Mouse (Mus musculus) MEL (cell line): ENCODE measurements around the gene Shisal2a. TPM values are rescaled to one million over a fixed set of nuclear protein-coding genes. Genes with fewer than 3 reads are reported as not detected.

ENCODE experiments used
- DNase-seq: peaks from one replicate; pipeline ENCODE4 v3.0.0; 2011; ENCODE audit warnings: low read depth, low spot score
- H3K27ac ChIP-seq: 2 replicates; pipeline ENCODE4 v1.5.1; 2012; ENCODE audit warnings: low read depth, mild to moderate bottlenecking, control low read depth, low read length, moderate library complexity; ENCODE audit not compliant: control insufficient read depth
- H3K27me3 ChIP-seq, 2 experiments: fragments of 150-350 bp in 1 of 2; sonication (generic) in 1 of 2; 2 replicates each; pipeline ENCODE4 v1.6.1; 2012; ENCODE audit warnings: low read length in 2 of 2, mild to moderate bottlenecking in 2 of 2, improper control_type of control experiment in 1 of 2, moderate library complexity in 1 of 2; ENCODE audit not compliant: insufficient read depth in 2 of 2, control insufficient read depth in 1 of 2
- H3K36me3 ChIP-seq, 2 experiments: 2 replicates each; pipeline ENCODE4 v1.6.1; 2012 to 2014; ENCODE audit warnings: low read length in 2 of 2, improper control_type of control experiment in 1 of 2, inconsistent platforms in 1 of 2, mild to moderate bottlenecking in 1 of 2; ENCODE audit not compliant: insufficient read depth in 2 of 2, control insufficient read depth in 1 of 2
- H3K4me1 ChIP-seq, 2 experiments: fragments of 150-350 bp in 1 of 2; sonication (generic) in 1 of 2; 2 replicates each; pipeline ENCODE4 v1.6.1; 2012; ENCODE audit warnings: low read length in 2 of 2, improper control_type of control experiment in 1 of 2, mild to moderate bottlenecking in 1 of 2; ENCODE audit not compliant: insufficient read depth in 2 of 2, control insufficient read depth in 1 of 2
- H3K4me3 ChIP-seq, 2 experiments: fragments of 150-350 bp in 1 of 2; sonication (generic) in 1 of 2; 2 replicates each; pipeline ENCODE4 v1.5.1; 2012; ENCODE audit warnings: low read depth in 2 of 2, low read length in 2 of 2, mild to moderate bottlenecking in 2 of 2, moderate library complexity in 2 of 2, control low read depth in 1 of 2, improper control_type of control experiment in 1 of 2; ENCODE audit not compliant: control insufficient read depth in 1 of 2, insufficient read depth in 1 of 2
- H3K79me2 ChIP-seq: 2 replicates; pipeline ENCODE4 v1.6.1; 2012; ENCODE audit warnings: mild to moderate bottlenecking, low read length, moderate library complexity; ENCODE audit not compliant: control insufficient read depth, poor library complexity, insufficient read depth
- H3K9ac ChIP-seq: 2 replicates; pipeline ENCODE4 v1.6.1; 2012; ENCODE audit warnings: low read depth, mild to moderate bottlenecking, control low read depth, low read length, moderate library complexity; ENCODE audit not compliant: control insufficient read depth, poor library complexity, severe bottlenecking
- H3K9me3 ChIP-seq: fragments of 150-350 bp; sonication (generic); replicated peaks from 2 replicates; pipeline ENCODE4 v1.6.1; 2012; ENCODE audit warnings: mild to moderate bottlenecking, low read length, improper control_type of control experiment, moderate library complexity; ENCODE audit not compliant: insufficient read depth
- BHLHE40 ChIP-seq: IDR thresholded peaks from 2 replicates; pipeline ENCODE4 v1.6.1; 2012; ENCODE audit warnings: low read depth, mild to moderate bottlenecking, inconsistent platforms, low read length, improper control_type of control experiment, borderline replicate concordance
- E2F4 ChIP-seq: IDR thresholded peaks from 2 replicates; pipeline ENCODE4 v1.6.1; 2011; ENCODE audit warnings: low read depth, low read length, improper control_type of control experiment, borderline replicate concordance
- EP300 ChIP-seq, 2 experiments: IDR thresholded peaks; 2 replicates each; pipeline ENCODE4 v1.6.1; 2011; ENCODE audit warnings: improper control_type of control experiment in 2 of 2, low read length in 2 of 2, low read depth in 1 of 2, mild to moderate bottlenecking in 1 of 2
- ETS1 ChIP-seq: IDR thresholded peaks from 2 replicates; pipeline ENCODE4 v1.6.1; 2012; ENCODE audit warnings: low read depth, mild to moderate bottlenecking, inconsistent platforms, low read length, improper control_type of control experiment, moderate library complexity
- GABPA ChIP-seq: IDR thresholded peaks from 2 replicates; pipeline ENCODE4 v1.6.1; 2012; ENCODE audit warnings: low read depth, mild to moderate bottlenecking, inconsistent platforms, low read length, improper control_type of control experiment, moderate library complexity
- GATA1 ChIP-seq: IDR thresholded peaks from 2 replicates; pipeline ENCODE4 v1.6.1; 2011; ENCODE audit warnings: low read depth, low read length, improper control_type of control experiment
- JUND ChIP-seq: IDR thresholded peaks from 2 replicates; pipeline ENCODE4 v1.6.1; 2011; ENCODE audit warnings: low read depth, mild to moderate bottlenecking, improper control_type of control experiment, low read length
- MAX ChIP-seq: IDR thresholded peaks from 2 replicates; pipeline ENCODE4 v1.6.1; 2011; ENCODE audit warnings: low read length, improper control_type of control experiment
- MEF2A ChIP-seq: IDR thresholded peaks from 2 replicates; pipeline ENCODE4 v1.6.1; 2014; ENCODE audit warnings: low read depth, mild to moderate bottlenecking, inconsistent platforms, low read length, improper control_type of control experiment; ENCODE audit not compliant: poor library complexity, insufficient replicate concordance, severe bottlenecking; ENCODE audit errors: extremely low read depth
- POLR2AphosphoS2 ChIP-seq: IDR thresholded peaks from 2 replicates; pipeline ENCODE4 v1.6.1; 2011; ENCODE audit warnings: low read length, improper control_type of control experiment
- RAD21 ChIP-seq: IDR thresholded peaks from 2 replicates; pipeline ENCODE4 v1.6.1; 2011; ENCODE audit warnings: mild to moderate bottlenecking, low read depth, low read length, improper control_type of control experiment
- RCOR1 ChIP-seq: IDR thresholded peaks from 2 replicates; pipeline ENCODE4 v1.6.1; 2012; ENCODE audit warnings: low read depth, mild to moderate bottlenecking, inconsistent platforms, low read length, improper control_type of control experiment
- SMC3 ChIP-seq: IDR thresholded peaks from 2 replicates; pipeline ENCODE4 v1.6.1; 2011; ENCODE audit warnings: low read depth, low read length, improper control_type of control experiment
- TAL1 ChIP-seq: IDR thresholded peaks from 2 replicates; pipeline ENCODE4 v1.6.1; 2012; ENCODE audit warnings: mild to moderate bottlenecking, inconsistent platforms, low read length, moderate library complexity, mixed read lengths
- USF2 ChIP-seq, 2 experiments: IDR thresholded peaks; 2 replicates each; pipeline ENCODE4 v1.6.1; 2011 to 2012; ENCODE audit warnings: improper control_type of control experiment in 2 of 2, low read length in 2 of 2, borderline replicate concordance in 1 of 2, inconsistent platforms in 1 of 2, low read depth in 1 of 2, mild to moderate bottlenecking in 1 of 2; ENCODE audit not compliant: insufficient read depth in 1 of 2
- ZC3H11A ChIP-seq: IDR thresholded peaks from 2 replicates; pipeline ENCODE4 v1.6.1; 2012; ENCODE audit warnings: low read depth, mild to moderate bottlenecking, inconsistent platforms, low read length, improper control_type of control experiment
- ZKSCAN1 ChIP-seq: IDR thresholded peaks from 2 replicates; pipeline ENCODE4 v1.6.1; 2012; ENCODE audit warnings: low read depth, mild to moderate bottlenecking, inconsistent platforms, low read length, improper control_type of control experiment, moderate library complexity
- ZNF384 ChIP-seq: IDR thresholded peaks from 2 replicates; pipeline ENCODE4 v1.6.1; 2012; ENCODE audit warnings: low read depth, mild to moderate bottlenecking, inconsistent platforms, low read length, improper control_type of control experiment
- polyA plus RNA-seq, 2 experiments: library from polyadenylated mRNA; stranded (reverse) in 1 of 2; unstranded in 1 of 2; fragments of >175 nt in 1 of 2; fragments of >200 nt in 1 of 2; gene quantifications; 2 replicates each; pipeline versions ENCODE4 v1.2.1 to v1.2.4; 2012; ENCODE audit warnings: low replicate concordance in 2 of 2, low read depth in 1 of 2; ENCODE audit not compliant: insufficient read length in 2 of 2, insufficient read depth in 1 of 2, missing spikeins in 1 of 2
- total RNA-seq: library from RNA; depleted of rRNA; stranded (reverse); fragments of 300-350 nt; gene quantifications from 2 replicates; pipeline ENCODE4 v1.2.3, GENCODE M21; 2012

The Shisal2a gene
- total and polyA plus RNA-seq, 3 experiments, result not detected

DNA sequence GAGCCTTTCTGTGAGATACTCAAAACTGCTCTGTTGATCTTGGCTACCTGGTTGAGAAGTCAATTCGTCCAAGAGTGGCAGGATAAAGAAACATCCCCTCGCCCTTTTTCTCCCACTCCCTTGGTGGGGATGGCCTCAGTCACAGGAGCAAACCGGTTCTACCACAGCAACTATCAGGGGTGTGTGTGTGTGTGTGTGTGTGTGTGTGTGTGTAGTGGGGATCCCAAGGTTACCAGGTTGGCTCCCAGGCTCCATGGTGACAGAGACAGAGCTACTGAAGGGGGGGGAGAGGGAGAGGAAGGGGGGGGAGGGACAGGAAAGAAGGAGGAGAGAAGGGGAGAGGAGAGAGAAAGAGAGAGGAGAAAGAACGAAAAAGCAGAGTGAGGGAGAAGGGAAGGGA, 4.0 kb upstream of the Shisal2a start:
- no peaks in the 10 kb centered on the region for H3K36me3 ChIP-seq
- H3K79me2 ChIP-seq, result no peaks in the 10 kb centered on the region
- H3K9ac ChIP-seq, result no peak overlapping the region
- no peaks in the 10 kb centered on the region for H3K4me1 ChIP-seq
- no peak for DNase-seq
- no peak overlapping the region for H3K27ac ChIP-seq
- H3K4me3 ChIP-seq, result no peak overlapping the region
- peaks cover 3 to 9% of the 10 kb centered on the region in 2 experiments; a peak in 3 of 4 replicates for H3K27me3 ChIP-seq
- TF ChIP-seq SMC3, result no peak
- TF ChIP-seq USF2 (IDR thresholded peaks at IDR 0.05; ENCODE audit: borderline replicate concordance in 1 of 2, insufficient read depth in 1 of 2, low read depth in 1 of 2, low read length in 2 of 2), result no peak
- TF ChIP-seq POLR2AphosphoS2, result no peak
- no peak for TF ChIP-seq MEF2A
- no peak for TF ChIP-seq GATA1
- no peak for TF ChIP-seq JUND
- no peak for TF ChIP-seq ETS1
- TF ChIP-seq ZC3H11A, result no peak
- TF ChIP-seq TAL1, result no peak
- no peak for TF ChIP-seq ZNF384
- TF ChIP-seq RAD21, result no peak
- TF ChIP-seq RCOR1, result no peak
- no peak for TF ChIP-seq E2F4
- TF ChIP-seq MAX, result no peak
- TF ChIP-seq, all 39 proteins: peak for 0
- H3K9me3 ChIP-seq, result no peaks in the 10 kb centered on the region

DNA sequence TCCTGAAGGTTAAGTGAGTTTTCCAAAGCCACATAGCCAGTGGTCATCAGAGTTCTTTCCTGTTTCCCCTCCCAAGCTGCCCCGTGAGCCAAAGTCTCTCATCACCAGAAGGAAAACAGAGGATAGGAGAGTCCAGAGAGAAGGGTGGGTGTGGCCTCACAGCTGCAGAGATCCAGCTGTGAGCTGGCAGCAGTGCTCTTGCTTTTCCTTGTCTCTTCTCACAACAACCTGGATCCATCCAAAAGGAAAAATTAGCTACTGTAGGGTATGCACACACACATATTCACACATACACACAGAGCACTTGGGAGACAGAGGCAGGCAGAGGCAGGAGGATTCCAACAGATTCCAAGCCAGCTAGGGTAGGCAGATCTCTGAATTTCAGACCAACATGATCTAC, 2.9 kb upstream of the Shisal2a start:
- Histone ChIP-seq H3K27ac (no peak overlapping the region), H3K4me3 (no peak overlapping the region), H3K27me3 (peaks cover 3 to 8% of the 10 kb centered on the region in 2 experiments; a peak in 3 of 4 replicates), H3K9me3 (no peaks in the 10 kb centered on the region), H3K4me1 (no peaks in the 10 kb centered on the region), H3K79me2 (no peaks in the 10 kb centered on the region), H3K36me3 (no peaks in the 10 kb centered on the region), H3K9ac (no peak overlapping the region)
- TF ChIP-seq GABPA, result no peak
- no peak for TF ChIP-seq SMC3
- TF ChIP-seq BHLHE40, result no peak
- TF ChIP-seq EP300 (IDR thresholded peaks at IDR 0.05; ENCODE audit: low read depth in 1 of 2, low read length in 2 of 2), result no peak
- no peak for TF ChIP-seq GATA1
- TF ChIP-seq E2F4, result no peak
- no peak for TF ChIP-seq ZKSCAN1
- no peak for DNase-seq
